Comparison of ENCODE assay signal across 9 mouse cellular contexts in genomic region chr7:101835457-101836109, GRCm38 (mm10). TPM values are rescaled to one million over a fixed set of nuclear protein-coding genes. Genes with fewer than 3 reads are reported as not detected.
DNase-seq lines count a peak whose midpoint lies in the region; ATAC-seq lines count a peak whose summit lies in the region.
"Had no signal": no experiment of that assay in that cellular context is flagged by ENCODE, and none has a peak within 500 bp of the region (broad histone marks: within the 10 kb centered on the region; RNA-seq: fewer than 3 reads in every experiment).

No protein-coding gene starts in this region.

- H3K9me3 ChIP-seq in heart, embryonic 13.5 days, result no peaks in the 10 kb centered on the region
- H3K9me3 ChIP-seq in hindbrain, embryonic 11.5 days (ENCODE audit: control insufficient read depth, low read length), result no peaks in the 10 kb centered on the region
- H3K9me3 ChIP-seq in midbrain, embryonic 11.5 days (ENCODE audit: control insufficient read depth, low read length), result no peaks in the 10 kb centered on the region

- peak overlapping the region; percentile 99 for H3K27ac ChIP-seq in heart, embryonic 13.5 days (replicated peaks)
- H3K27ac ChIP-seq in hindbrain, embryonic 11.5 days (ENCODE audit: low read depth, low read length), result no peak overlapping the region
- H3K27ac ChIP-seq in midbrain, embryonic 11.5 days (ENCODE audit: low read depth, low read length), result no peak overlapping the region

- peaks cover 44% of the 10 kb centered on the region for H3K36me3 ChIP-seq in heart, embryonic 13.5 days
- H3K36me3 ChIP-seq in hindbrain, embryonic 11.5 days (ENCODE audit: control insufficient read depth, insufficient read depth, low read length), result peaks cover 11% of the 10 kb centered on the region
- H3K36me3 ChIP-seq in midbrain, embryonic 11.5 days (ENCODE audit: control insufficient read depth, insufficient read depth, low read length), result peaks cover 23% of the 10 kb centered on the region

- H3K4me1 ChIP-seq in heart, embryonic 13.5 days, result peaks cover 36% of the 10 kb centered on the region
- peaks cover 6% of the 10 kb centered on the region; the same call in 1 of the 2 replicates for H3K4me1 ChIP-seq in hindbrain, embryonic 11.5 days (replicated peaks; ENCODE audit: control insufficient read depth, insufficient read depth, low read length)
- H3K4me1 ChIP-seq in midbrain, embryonic 11.5 days (ENCODE audit: control insufficient read depth, insufficient read depth, low read length), result peaks cover 22% of the 10 kb centered on the region

- ATAC-seq in heart, embryonic 13.5 days (ENCODE audit: extremely low read depth, insufficient number of reproducible peaks, low FRiP score, low TSS enrichment), result no peak
- no peak for ATAC-seq in hindbrain, embryonic 11.5 days (ENCODE audit: low FRiP score)
- no peak for ATAC-seq in midbrain, embryonic 11.5 days (ENCODE audit: low FRiP score)

- DNase-seq in heart, postnatal 25 days (ENCODE audit: low spot score), result no peak
- DNase-seq in NIH3T3 (ENCODE audit: low read depth), result peak; percentile 63
- peak; percentile 19 for DNase-seq in hindbrain, embryonic 11.5 days (ENCODE audit: low spot score)
- no peak for DNase-seq in midbrain, embryonic 11.5 days (ENCODE audit: low spot score, missing footprints)
- no peak for DNase-seq in right cerebral cortex, adult 18-20 months
- no peak for DNase-seq in layer of hippocampus, adult 9-11 months
- no peak for DNase-seq in adrenal gland, postnatal 4 days (ENCODE audit: low spot score in 2 of 2)

- no peaks in the 10 kb centered on the region for H3K27me3 ChIP-seq in heart, embryonic 13.5 days (replicated peaks)
- H3K27me3 ChIP-seq in hindbrain, embryonic 11.5 days (ENCODE audit: control insufficient read depth, insufficient read depth, low read length), result no peaks in the 10 kb centered on the region
- H3K27me3 ChIP-seq in midbrain, embryonic 11.5 days (ENCODE audit: control insufficient read depth, insufficient read depth, low read length), result no peaks in the 10 kb centered on the region

- peak overlapping the region; percentile 96 for H3K4me3 ChIP-seq in heart, embryonic 13.5 days
- H3K4me3 ChIP-seq in hindbrain, embryonic 11.5 days (ENCODE audit: low read depth, low read length), result peak overlapping the region; percentile 79
- peak overlapping the region; percentile 84 for H3K4me3 ChIP-seq in midbrain, embryonic 11.5 days (ENCODE audit: low read depth, low read length)

- H3K4me2 ChIP-seq in heart, embryonic 13.5 days, result peak overlapping the region; percentile 72
- peak overlapping the region; percentile 89 for H3K4me2 ChIP-seq in hindbrain, embryonic 11.5 days (replicated peaks; ENCODE audit: low read depth, low read length)
- peak overlapping the region; percentile 85 for H3K4me2 ChIP-seq in midbrain, embryonic 11.5 days

- intact Hi-C loops in heart, postnatal 25 days (cut with DNase I), result loop anchor here (2.0 to 5.0 kb wide), 3 partner anchors 13 to 158 kb away; partner anchors contain the start of gene Tomt

- peak overlapping the region; percentile 99 for H3K9ac ChIP-seq in heart, embryonic 13.5 days
- peak overlapping the region; percentile 96 for H3K9ac ChIP-seq in hindbrain, embryonic 11.5 days (ENCODE audit: low read depth, low read length)
- H3K9ac ChIP-seq in midbrain, embryonic 11.5 days (ENCODE audit: low read length), result peak overlapping the region; percentile 98

- 36% methylated on average over 5 of the region's 5 CpGs for WGBS in heart, embryonic 13.5 days
- 46% methylated on average over 5 of the region's 5 CpGs for WGBS in hindbrain, embryonic 11.5 days
- 51% methylated on average over 5 of the region's 5 CpGs for WGBS in midbrain, embryonic 11.5 days

RNA-seq across cellular contexts. Expression of gene Inppl1, which starts 2.4 kb away (rescaled TPM):
- 44.9 and 56.3 TPM in 2 replicates for polyA plus RNA-seq in heart, embryonic 13.5 days (2015; fragmentation: Nextera tagmentation; extraction: Ambion mirVana)
- 100 to 1,000 TPM; 145 to 148 TPM for total RNA-seq in heart, postnatal 25 days (2021)
- polyA plus RNA-seq in hindbrain, embryonic 11.5 days (2014; fragmentation: Nextera tagmentation; extraction: Ambion mirVana), result 22.5 and 25.2 TPM in 2 replicates
- polyA plus RNA-seq in midbrain, embryonic 11.5 days (2014; fragmentation: Nextera tagmentation; extraction: Ambion mirVana), result 33.9 and 35.5 TPM in 2 replicates
- total RNA-seq in adrenal gland, postnatal 4 days (2021), result 100 to 1,000 TPM in 1 of 2 experiments, 10 to 100 TPM in 1; 89.5 to 100 TPM

RNA-seq across cellular contexts. Expression of gene Phox2a, which starts 17.5 kb away (rescaled TPM):
- polyA plus RNA-seq in heart, embryonic 13.5 days (2015; fragmentation: Nextera tagmentation; extraction: Ambion mirVana), result 0.11 and 0.32 TPM in 2 replicates
- total RNA-seq in heart, postnatal 25 days (2021), result under 1 TPM; 0.26 to 0.42 TPM
- polyA plus RNA-seq in hindbrain, embryonic 11.5 days (2014; fragmentation: Nextera tagmentation; extraction: Ambion mirVana), result 5.2 and 6.3 TPM in 2 replicates
- 0.52 and 1.1 TPM in 2 replicates for polyA plus RNA-seq in midbrain, embryonic 11.5 days (2014; fragmentation: Nextera tagmentation; extraction: Ambion mirVana)
- 10 to 100 TPM; 56.2 to 66.9 TPM for total RNA-seq in adrenal gland, postnatal 4 days (2021)

RNA-seq across cellular contexts. Expression of gene Folr2, which starts 21.4 kb away (rescaled TPM):
- polyA plus RNA-seq in heart, embryonic 13.5 days (2015; fragmentation: Nextera tagmentation; extraction: Ambion mirVana), result 1.6 and 1.8 TPM in 2 replicates
- total RNA-seq in heart, postnatal 25 days (2021), result 1 to 10 TPM; 5.5 to 6.8 TPM
- polyA plus RNA-seq in hindbrain, embryonic 11.5 days (2014; fragmentation: Nextera tagmentation; extraction: Ambion mirVana), result 0.73 and 2.1 TPM in 2 replicates
- polyA plus RNA-seq in midbrain, embryonic 11.5 days (2014; fragmentation: Nextera tagmentation; extraction: Ambion mirVana), result 1.5 and 1.7 TPM in 2 replicates
- total RNA-seq in adrenal gland, postnatal 4 days (2021), result 1 to 10 TPM; 2.8 to 3.0 TPM

RNA-seq across cellular contexts. Expression of gene Anapc15, which starts 27.9 kb away (rescaled TPM):
- polyA plus RNA-seq in heart, embryonic 13.5 days (2015; fragmentation: Nextera tagmentation; extraction: Ambion mirVana), result 61.7 and 64.4 TPM in 2 replicates
- 10 to 100 TPM; 16.5 to 17.9 TPM for total RNA-seq in heart, postnatal 25 days (2021)
- 90.2 and 91.3 TPM in 2 replicates for polyA plus RNA-seq in hindbrain, embryonic 11.5 days (2014; fragmentation: Nextera tagmentation; extraction: Ambion mirVana)
- polyA plus RNA-seq in midbrain, embryonic 11.5 days (2014; fragmentation: Nextera tagmentation; extraction: Ambion mirVana), result 80.6 and 87.8 TPM in 2 replicates
- total RNA-seq in adrenal gland, postnatal 4 days (2021), result 10 to 100 TPM; 34.3 to 35.5 TPM

RNA-seq across cellular contexts. Expression of gene Folr1, which starts 35.0 kb away (rescaled TPM):
- 4.7 and 6.4 TPM in 2 replicates for polyA plus RNA-seq in heart, embryonic 13.5 days (2015; fragmentation: Nextera tagmentation; extraction: Ambion mirVana)
- under 1 TPM; 0.26 to 0.59 TPM for total RNA-seq in heart, postnatal 25 days (2021)
- polyA plus RNA-seq in hindbrain, embryonic 11.5 days (2014; fragmentation: Nextera tagmentation; extraction: Ambion mirVana), result 11.5 and 12.1 TPM in 2 replicates
- 11.6 and 12.4 TPM in 2 replicates for polyA plus RNA-seq in midbrain, embryonic 11.5 days (2014; fragmentation: Nextera tagmentation; extraction: Ambion mirVana)
- 10 to 100 TPM in 1 of 2 experiments, 1 to 10 TPM in 1; 1.9 to 29.1 TPM for total RNA-seq in adrenal gland, postnatal 4 days (2021)
- total RNA-seq: heart, adult 18-20 months had no signal

Comparison
In these comparisons a context has a peak if more than half of its experiments do, and no peak if none do; other contexts are left out.
1. DNase-seq: peak in NIH3T3 (single experiment) and hindbrain, embryonic 11.5 days (single experiment); none in heart, postnatal 25 days (single experiment), midbrain, embryonic 11.5 days (single experiment), right cerebral cortex, adult 18-20 months (single experiment), layer of hippocampus, adult 9-11 months (single experiment) and adrenal gland, postnatal 4 days (0 of 2).
2. Peak in every context shown above with its lines, with median percentiles within 50 percentile points of each other: H3K4me2 ChIP-seq, H3K4me3 ChIP-seq and H3K9ac ChIP-seq.